Mouse (Mus musculus) C2C12 (cell line): Measurements from ENCODE around the gene Olfr551. TPM values are rescaled to one million over a fixed set of nuclear protein-coding genes. Genes with fewer than 3 reads are reported as not detected.

ENCODE experiments used
- H3K27me3 ChIP-seq: one replicate; pipeline ENCODE4 v1.6.1; 2011; ENCODE audit not compliant: control insufficient read depth, insufficient read depth, insufficient read length
- H3K36me3 ChIP-seq: one replicate; pipeline ENCODE4 v1.6.1; 2011; ENCODE audit not compliant: control insufficient read depth, insufficient read depth
- H3K4me3 ChIP-seq: one replicate; pipeline ENCODE4 v1.5.1; 2011; ENCODE audit warnings: mild to moderate bottlenecking, control low read depth; ENCODE audit not compliant: poor library complexity, insufficient read depth, severe bottlenecking
- H3K79me2 ChIP-seq: one replicate; pipeline ENCODE4 v1.6.1; 2011; ENCODE audit not compliant: control insufficient read depth, insufficient read depth
- H3K79me3 ChIP-seq: one replicate; pipeline ENCODE4 v1.6.1; 2011; ENCODE audit warnings: low read depth, control low read depth
- H3ac ChIP-seq: one replicate; pipeline ENCODE3; 2011; ENCODE audit warnings: low read depth; ENCODE audit not compliant: control insufficient read depth, insufficient read length
- CEBPB ChIP-seq: IDR thresholded peaks from one replicate; pipeline ENCODE4 v1.6.1; 2011; ENCODE audit warnings: low read depth, mild to moderate bottlenecking, control low read depth, moderate library complexity
- CTCF ChIP-seq: IDR thresholded peaks from one replicate; pipeline ENCODE4 v1.5.1; 2011; ENCODE audit not compliant: control insufficient read depth, insufficient read depth, insufficient read length
- FOSL1 ChIP-seq: IDR thresholded peaks from one replicate; pipeline ENCODE4 v1.8.0; 2011; ENCODE audit warnings: mild to moderate bottlenecking, low read length; ENCODE audit not compliant: poor library complexity, insufficient read depth, severe bottlenecking
- MAX ChIP-seq: IDR thresholded peaks from one replicate; pipeline ENCODE4 v1.6.1; 2011; ENCODE audit warnings: mild to moderate bottlenecking, control low read depth
- MYOD1 ChIP-seq: IDR thresholded peaks from one replicate; pipeline ENCODE4 v1.6.1; 2011; ENCODE audit warnings: low read depth; ENCODE audit not compliant: control insufficient read depth, insufficient read length
- MYOG ChIP-seq: IDR thresholded peaks from one replicate; pipeline ENCODE4 v1.6.1; 2011; ENCODE audit not compliant: control insufficient read depth, insufficient read length; ENCODE audit errors: extremely low read depth
- USF1 ChIP-seq: IDR thresholded peaks from one replicate; pipeline ENCODE4 v1.6.1; 2011; ENCODE audit warnings: low read depth, mild to moderate bottlenecking, control low read depth, moderate library complexity
- polyA plus RNA-seq: library from polyadenylated mRNA; unstranded; fragments of >200 nt; fragmentation: generic; extraction: Trizol; gene quantifications from one replicate; pipeline ENCODE4 v1.2.1, GENCODE M21; 2012; ENCODE audit warnings: missing spikeins

Gene Olfr551
- polyA plus RNA-seq, 1 experiment, result not detected

DNA sequence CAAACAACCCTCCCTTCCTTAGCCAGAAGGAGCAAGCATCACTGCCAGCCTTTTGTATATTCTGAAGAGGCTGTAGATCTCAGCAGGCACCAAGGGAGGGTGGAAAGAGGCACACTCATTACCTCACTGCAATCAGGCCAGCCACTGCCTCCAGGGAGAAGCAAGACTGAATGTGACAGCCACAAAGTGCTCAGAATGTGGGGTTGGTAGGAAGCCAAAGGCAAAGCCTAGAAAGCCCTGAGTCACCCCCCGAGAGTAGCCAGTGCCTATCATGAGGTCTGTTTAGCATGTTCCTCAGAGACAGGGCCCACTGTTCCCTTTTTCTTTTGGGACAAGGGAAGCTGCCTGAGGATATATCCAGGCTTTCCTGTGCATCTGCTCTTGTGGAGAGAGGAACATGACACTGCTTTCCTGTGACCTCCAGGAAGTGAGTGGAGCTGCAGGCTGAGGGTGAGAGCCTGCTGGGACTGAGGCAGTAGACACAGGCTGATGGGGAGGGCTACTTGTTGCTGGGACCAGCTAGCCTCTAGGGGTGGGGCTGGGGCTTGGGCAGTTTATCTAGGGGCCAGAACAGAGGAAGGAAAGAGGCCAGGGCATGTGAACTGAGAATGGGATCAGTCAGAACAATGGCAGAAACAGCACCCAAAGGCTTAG, 5.8 kb upstream of the Olfr551 start, which contains the start of gene Olfr552:
Gene Olfr552 (plus strand): TSS at position 393 of the 654 bp plus-strand sequence.
- TF ChIP-seq CTCF (no peak), FOSL1 (no peak), MYOG (no peak), CEBPB (no peak), MYOD1 (no peak), USF1 (no peak), MAX (no peak)
- no peaks in the 10 kb centered on the region for H3K27me3 ChIP-seq
- no peaks in the 10 kb centered on the region for H3K79me2 ChIP-seq
- no peaks in the 10 kb centered on the region for H3K79me3 ChIP-seq
- H3ac ChIP-seq, result no peak within 1 kb of the TSS
- H3K4me3 ChIP-seq, result no peak within 1 kb of the TSS
- H3K36me3 ChIP-seq, result no peaks in the 10 kb centered on the region

DNA sequence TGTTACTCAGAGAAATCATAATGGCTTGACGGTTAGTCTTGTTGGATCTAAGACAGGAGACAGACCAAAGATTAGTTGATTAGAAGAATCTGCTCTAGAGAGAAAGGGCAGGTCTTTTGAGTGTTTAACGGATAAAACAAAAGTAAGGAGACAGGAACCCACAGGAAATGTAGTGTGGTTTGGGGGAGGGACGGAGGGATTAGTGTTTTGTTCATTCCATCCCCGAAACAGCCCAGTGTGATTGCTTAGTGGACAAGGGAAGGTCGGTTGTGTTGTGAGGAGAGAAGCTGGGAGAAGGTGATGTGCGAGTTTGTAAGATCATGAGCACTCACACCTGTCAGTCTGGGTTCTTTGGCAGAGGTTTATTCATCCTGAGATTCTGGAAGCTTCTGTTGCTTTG, 15.7 kb downstream of the Olfr551 start:
- Histone ChIP-seq H3K4me3 (no peak overlapping the region), H3K36me3 (no peaks in the 10 kb centered on the region), H3ac (no peak overlapping the region), H3K79me2 (no peaks in the 10 kb centered on the region), H3K27me3 (no peaks in the 10 kb centered on the region), H3K79me3 (no peaks in the 10 kb centered on the region)
- no peak for TF ChIP-seq MYOG
- no peak for TF ChIP-seq USF1
- TF ChIP-seq CTCF, result no peak
- no peak for TF ChIP-seq FOSL1
- no peak for TF ChIP-seq MYOD1
- TF ChIP-seq MAX, result no peak
- TF ChIP-seq CEBPB, result no peak

DNA sequence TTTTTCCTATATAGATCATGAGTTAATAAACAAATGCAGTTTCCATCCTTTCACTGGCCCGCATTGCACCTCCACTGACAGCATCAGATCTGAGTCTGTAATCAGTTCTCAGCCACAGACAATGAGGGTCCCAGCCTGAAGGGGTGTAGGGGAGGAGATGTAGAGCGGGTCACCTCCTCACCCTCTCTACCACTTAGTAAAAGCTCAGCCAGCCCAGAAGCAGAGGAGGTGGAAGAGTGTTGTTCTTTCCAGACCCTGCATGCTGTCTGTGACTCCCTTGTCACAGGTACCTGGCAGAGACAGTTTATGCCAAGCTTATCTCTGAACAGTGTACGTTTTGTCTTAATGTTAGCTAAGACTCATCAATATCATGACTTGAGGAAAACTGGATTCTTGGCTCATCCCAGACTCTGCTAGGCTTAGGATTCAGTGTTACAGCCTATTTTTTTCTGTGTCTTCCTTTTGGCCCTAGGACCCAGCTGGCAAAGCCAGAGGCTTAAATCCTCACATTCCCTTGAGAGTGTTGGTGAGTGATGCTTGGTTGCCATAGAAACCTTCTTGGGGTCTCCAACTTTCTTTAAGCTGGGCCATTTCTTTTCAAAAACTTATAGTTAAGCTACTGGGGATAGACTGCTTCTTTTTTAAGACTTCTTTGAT, 18.4 kb downstream of the Olfr551 start:
- no peaks in the 10 kb centered on the region for H3K27me3 ChIP-seq
- H3K36me3 ChIP-seq, result no peaks in the 10 kb centered on the region
- TF ChIP-seq CEBPB (no peak), USF1 (no peak), FOSL1 (no peak), CTCF (no peak), MYOG (no peak)
- H3K4me3 ChIP-seq, result no peak overlapping the region
- no peak overlapping the region for H3ac ChIP-seq
- no peaks in the 10 kb centered on the region for H3K79me2 ChIP-seq
- H3K79me3 ChIP-seq, result no peaks in the 10 kb centered on the region

DNA sequence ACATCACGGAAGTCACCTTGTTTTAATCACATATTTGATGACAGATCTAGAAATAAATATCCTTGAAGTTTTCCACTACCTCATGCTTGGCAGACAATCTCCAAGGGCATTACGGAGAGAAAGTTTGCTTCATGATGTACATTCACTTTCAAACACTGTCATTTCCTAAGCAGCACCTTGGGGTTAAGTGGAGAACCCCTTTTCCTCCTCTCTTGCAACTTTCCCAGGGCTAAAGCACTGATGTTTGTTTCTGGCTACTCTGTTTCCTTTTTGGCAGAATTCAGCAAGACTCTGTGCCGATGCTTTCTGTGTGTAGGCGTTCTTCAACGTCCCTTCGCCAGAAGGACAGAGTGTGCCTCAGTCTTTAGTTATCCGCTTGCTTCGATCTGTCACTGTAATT, 20.5 kb downstream of the Olfr551 start, which contains the start of gene Olfr550:
Gene Olfr550 (plus strand): TSS at position 301 of the 400 bp plus-strand sequence.
- no peaks in the 10 kb centered on the region for H3K36me3 ChIP-seq
- no peaks in the 10 kb centered on the region for H3K27me3 ChIP-seq
- H3K4me3 ChIP-seq, result no peak within 1 kb of the TSS
- no peaks in the 10 kb centered on the region for H3K79me3 ChIP-seq
- no peak within 1 kb of the TSS for H3ac ChIP-seq
- no peaks in the 10 kb centered on the region for H3K79me2 ChIP-seq
- no peak for TF ChIP-seq CEBPB
- no peak for TF ChIP-seq FOSL1
- TF ChIP-seq USF1, result no peak
- no peak for TF ChIP-seq MYOD1

DNA sequence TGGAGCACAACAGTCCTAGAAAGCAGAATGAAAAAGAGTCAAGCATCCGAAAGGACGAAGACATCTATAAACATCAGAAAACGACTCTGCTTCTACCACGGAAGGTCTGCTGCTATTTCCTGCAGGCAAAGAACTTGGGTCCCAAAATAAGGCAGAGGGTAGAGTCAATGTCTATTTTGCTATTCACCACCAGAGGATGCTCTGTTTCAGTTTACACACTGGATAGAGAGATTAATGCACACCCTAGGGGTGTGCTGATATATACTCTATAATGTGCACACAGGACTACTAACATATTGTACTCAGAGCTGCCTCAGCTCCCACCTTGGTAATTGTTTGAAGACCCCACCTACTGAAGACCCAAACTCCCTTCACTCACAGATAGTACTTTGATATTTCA, 25.5 kb downstream of the Olfr551 start:
- Histone ChIP-seq H3K36me3 (no peaks in the 10 kb centered on the region), H3K27me3 (no peaks in the 10 kb centered on the region), H3K79me2 (no peaks in the 10 kb centered on the region), H3K4me3 (no peak overlapping the region), H3ac (no peak overlapping the region), H3K79me3 (no peaks in the 10 kb centered on the region)
- TF ChIP-seq USF1 (no peak), CTCF (no peak), MYOD1 (no peak), MAX (no peak), MYOG (no peak), FOSL1 (no peak), CEBPB (no peak)
